Mouse (Mus musculus): Measurements from ENCODE around the gene Gm10283. TPM values are rescaled to one million over a fixed set of nuclear protein-coding genes. Genes with fewer than 3 reads are reported as not detected.

Gene Gm10283
- polyA plus RNA-seq, 1 experiment, result not detected

Other genes starting within 250 kb of the Gm10283 start
- 0.15 TPM in 1 of 2 replicates, not detected in the other for gene Aadat, start 2.7 kb upstream of the Gm10283 start, polyA plus RNA-seq (2012; rRNA removed)
- 24.9 and 30.9 TPM in 2 replicates for gene Mfap3l, start 129.6 kb upstream of the Gm10283 start, polyA plus RNA-seq (2012; rRNA removed)

Data from gonadal fat pad, adult 2 months (tissue).